ENCODE assay signal across 20 mouse cellular contexts in the genomic region with DNA sequence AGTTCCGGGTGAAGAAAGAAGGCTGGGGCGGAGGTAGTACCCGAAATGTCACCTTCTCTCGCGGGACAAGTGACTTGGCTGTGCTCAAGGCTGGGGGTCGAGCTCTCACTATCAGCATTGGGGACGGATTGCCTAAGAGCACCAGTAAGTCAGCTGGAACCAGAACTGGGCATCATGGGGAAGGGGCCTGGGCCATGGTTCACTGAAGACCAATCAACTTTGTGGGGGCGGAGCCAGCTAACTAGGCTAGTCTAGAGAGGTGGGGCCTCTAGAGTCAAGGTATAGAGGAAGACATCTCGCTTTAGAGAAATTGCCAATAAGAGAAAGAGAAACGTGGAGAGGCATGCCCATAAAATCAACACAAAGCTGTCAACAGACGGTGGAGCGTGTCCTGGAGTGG. TPM values are rescaled to one million over a fixed set of nuclear protein-coding genes. Genes with fewer than 3 reads are reported as not detected.
"Had no signal": no experiment of that assay in that cellular context is flagged by ENCODE, and none has a peak within 500 bp of the region (broad histone marks: within the 10 kb centered on the region; RNA-seq: fewer than 3 reads in every experiment).

No protein-coding gene starts in this region.

- ATAC-seq: liver, embryonic 12.5 days had no signal

- H3K4me3 ChIP-seq: limb, embryonic 10.5 days; limb, embryonic 13.5 days; liver, embryonic 12.5 days; liver, embryonic 15.5 days; lung, embryonic 15.5 days had no signal

- H3K27ac ChIP-seq: limb, embryonic 10.5 days; limb, embryonic 13.5 days; liver, embryonic 12.5 days; liver, embryonic 15.5 days; lung, embryonic 15.5 days; stomach, postnatal 0 days had no signal

- H3K4me2 ChIP-seq: limb, embryonic 13.5 days; liver, embryonic 12.5 days; liver, embryonic 15.5 days; lung, embryonic 15.5 days; midbrain, embryonic 11.5 days had no signal

- H3K36me3 ChIP-seq: limb, embryonic 10.5 days; limb, embryonic 13.5 days; lung, embryonic 15.5 days had no signal

- H3K9me3 ChIP-seq: limb, embryonic 10.5 days; lung, embryonic 15.5 days had no signal

- H3K4me1 ChIP-seq: limb, embryonic 10.5 days; limb, embryonic 13.5 days; liver, embryonic 15.5 days; lung, embryonic 15.5 days had no signal

- H3K9ac ChIP-seq: limb, embryonic 13.5 days; liver, embryonic 12.5 days; liver, embryonic 15.5 days; lung, embryonic 15.5 days had no signal

- H3K27me3 ChIP-seq: limb, embryonic 13.5 days; liver, embryonic 12.5 days; liver, embryonic 15.5 days; lung, embryonic 15.5 days had no signal

- DNase-seq: kidney, adult 9 months; kidney, postnatal 14 days; kidney, postnatal 4 days; liver; lung, adult 18-20 months; lung, postnatal 14 days; lung, postnatal 4 days; midbrain, embryonic 14.5 days; thymus, adult 18-20 months; thymus, postnatal 36 days had no signal

RNA-seq across cellular contexts. Expression of a gene that starts 35.9 kb away (rescaled TPM):
- total RNA-seq: left cerebral cortex, postnatal 25 days; megakaryocyte-erythroid progenitor cell, adult 5-6 weeks; midbrain, postnatal 0 days had no signal
